Mouse (Mus musculus) spleen, adult 2 months (tissue): ENCODE results near the gene Gpr65. TPM values are rescaled to one million over a fixed set of nuclear protein-coding genes. Genes with fewer than 3 reads are reported as not detected.

ENCODE experiments used
- DNase-seq, 2 experiments: peaks; one replicate each; pipeline versions ENCODE4 v3.0.0 to v3.0.0-alpha.2; 2012 to 2021; ENCODE audit warnings: low spot score in 2 of 2, low read depth in 1 of 2
- H3K27ac ChIP-seq: fragments of 200-500 bp; 2 replicates; pipeline ENCODE4 v1.5.1; 2012; ENCODE audit warnings: low read length, inconsistent platforms; ENCODE audit not compliant: insufficient read depth
- H3K27me3 ChIP-seq: fragments of 200-500 bp; 2 replicates; pipeline ENCODE4 v1.6.1; 2012; ENCODE audit warnings: mild to moderate bottlenecking, moderate library complexity, low read length, inconsistent platforms; ENCODE audit not compliant: control insufficient read depth, insufficient read depth
- H3K36me3 ChIP-seq: fragments of 200-500 bp; 2 replicates; pipeline ENCODE4 v1.6.1; 2012; ENCODE audit warnings: mild to moderate bottlenecking, low read length, inconsistent platforms; ENCODE audit not compliant: control insufficient read depth, insufficient read depth
- H3K4me1 ChIP-seq: fragments of 200-500 bp; 2 replicates; pipeline ENCODE4 v1.6.1; 2011; ENCODE audit warnings: inconsistent platforms; ENCODE audit not compliant: control insufficient read depth, insufficient read depth, insufficient read length
- H3K4me3 ChIP-seq: fragments of 200-500 bp; 2 replicates; pipeline ENCODE4 v1.5.1; 2011; ENCODE audit warnings: mild to moderate bottlenecking, inconsistent platforms; ENCODE audit not compliant: insufficient read depth, insufficient read length; ENCODE audit errors: extremely low read depth
- CTCF ChIP-seq: fragments of 200-500 bp; IDR thresholded peaks from 2 replicates; pipeline ENCODE4 v1.5.1; 2011; ENCODE audit warnings: mild to moderate bottlenecking, inconsistent platforms; ENCODE audit not compliant: insufficient read depth, insufficient read length, insufficient replicate concordance; ENCODE audit errors: extremely low read depth
- POLR2A ChIP-seq: fragments of 200-500 bp; IDR thresholded peaks from 2 replicates; pipeline ENCODE4 v1.6.1; 2011; ENCODE audit warnings: low read depth, low read length, inconsistent platforms
- WGBS: fragments of 180-500 bp; shearing (Covaris S2); methylation state at CpG from one replicate; pipeline ENCODE4 v1.1.7; 2018; 5-methylcytosine and 5-hydroxymethylcytosine counted together
- polyA plus RNA-seq: library from polyadenylated mRNA; depleted of rRNA; stranded (reverse); fragments of >200 nt; gene quantifications from 2 replicates; pipeline ENCODE4 v1.2.3, GENCODE M21; 2012

Gpr65 gene
- polyA plus RNA-seq, 1 experiment: 9.2 TPM

DNA sequence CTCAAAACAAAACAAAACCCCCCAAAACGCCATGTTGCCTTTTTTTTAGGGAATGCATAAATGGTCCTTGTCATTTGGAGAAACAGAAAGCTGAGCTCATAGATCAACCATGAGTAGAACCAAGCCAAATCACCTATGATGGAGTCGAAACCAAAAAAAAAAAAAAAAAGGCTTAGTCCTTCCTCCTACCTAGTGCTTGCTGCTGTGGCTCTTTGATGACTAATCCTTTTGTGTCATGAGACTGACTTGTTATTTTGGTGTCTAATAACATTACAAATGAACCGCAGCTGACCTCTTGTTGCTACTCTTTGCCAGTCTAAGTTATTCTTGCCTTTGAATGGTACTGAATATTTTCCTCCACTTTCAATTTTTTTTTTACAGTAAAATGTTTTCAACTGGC lies 18.8 kb upstream of the Gpr65 start:
- 63% methylated on average over 3 of the region's 3 CpGs for WGBS

DNA sequence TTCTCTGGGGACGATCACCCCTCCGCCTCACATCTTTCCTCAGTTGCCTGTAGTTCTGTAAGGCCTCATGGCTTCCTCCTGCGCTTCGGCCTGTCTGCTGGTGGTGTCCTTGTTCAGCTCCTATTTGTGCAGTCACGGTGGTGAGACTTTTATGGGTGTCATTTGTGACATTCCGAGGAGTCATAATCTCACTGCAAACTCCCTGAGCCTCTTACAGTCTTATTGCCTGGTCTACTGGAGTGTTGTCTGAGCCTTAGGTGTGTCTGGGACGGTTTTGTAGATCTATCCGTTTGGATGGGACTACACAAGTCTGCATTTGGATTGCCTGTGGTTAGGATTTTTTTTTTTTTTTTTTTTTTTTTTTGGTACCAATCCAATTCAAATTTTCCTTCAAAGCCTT lies 18.1 kb upstream of the Gpr65 start:
- Histone ChIP-seq H3K27ac (no peak overlapping the region), H3K4me3 (no peak overlapping the region), H3K27me3 (no peaks in the 10 kb centered on the region), H3K4me1 (no peaks in the 10 kb centered on the region), H3K36me3 (no peaks in the 10 kb centered on the region)
- WGBS: 91% methylated on average over 8 of the region's 8 CpGs
- DNase-seq: no peak
- TF ChIP-seq CTCF: no peak
- TF ChIP-seq POLR2A: no peak

More for the DNA sequence above, 18.8 kb upstream of the Gpr65 start:
- no peak for DNase-seq
- Histone ChIP-seq H3K27ac (no peak overlapping the region), H3K36me3 (no peaks in the 10 kb centered on the region), H3K27me3 (no peaks in the 10 kb centered on the region), H3K4me3 (no peak overlapping the region), H3K4me1 (no peaks in the 10 kb centered on the region)
- TF ChIP-seq CTCF: no peak
- no peak for TF ChIP-seq POLR2A

DNA sequence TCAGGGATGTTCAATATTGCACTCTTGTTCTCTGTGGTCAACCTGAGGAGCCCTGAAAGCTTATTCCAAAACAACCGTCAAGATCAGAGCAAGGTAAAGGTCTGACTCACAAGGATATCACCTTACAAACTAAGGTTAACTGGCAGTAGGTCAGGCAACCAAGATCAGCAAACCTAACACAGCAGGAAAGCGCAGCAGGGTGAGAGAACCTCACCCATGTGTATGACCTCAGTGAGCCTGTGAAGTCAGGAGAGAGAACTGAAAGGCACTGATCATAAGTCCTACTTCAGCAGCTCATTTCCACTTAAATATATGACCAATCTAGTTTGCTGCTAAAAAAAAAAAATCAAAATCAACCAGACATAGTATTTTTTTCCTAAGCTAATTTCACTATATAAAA lies 16.0 kb upstream of the Gpr65 start:
- Histone ChIP-seq H3K27me3 (no peaks in the 10 kb centered on the region), H3K4me1 (no peaks in the 10 kb centered on the region), H3K27ac (no peak overlapping the region), H3K4me3 (no peak overlapping the region), H3K36me3 (no peaks in the 10 kb centered on the region; the same call in 1 of the 2 replicates)
- WGBS: 86% methylated on average over 2 of the region's 2 CpGs
- no peak for TF ChIP-seq CTCF
- TF ChIP-seq POLR2A: no peak
- DNase-seq: no peak

DNA sequence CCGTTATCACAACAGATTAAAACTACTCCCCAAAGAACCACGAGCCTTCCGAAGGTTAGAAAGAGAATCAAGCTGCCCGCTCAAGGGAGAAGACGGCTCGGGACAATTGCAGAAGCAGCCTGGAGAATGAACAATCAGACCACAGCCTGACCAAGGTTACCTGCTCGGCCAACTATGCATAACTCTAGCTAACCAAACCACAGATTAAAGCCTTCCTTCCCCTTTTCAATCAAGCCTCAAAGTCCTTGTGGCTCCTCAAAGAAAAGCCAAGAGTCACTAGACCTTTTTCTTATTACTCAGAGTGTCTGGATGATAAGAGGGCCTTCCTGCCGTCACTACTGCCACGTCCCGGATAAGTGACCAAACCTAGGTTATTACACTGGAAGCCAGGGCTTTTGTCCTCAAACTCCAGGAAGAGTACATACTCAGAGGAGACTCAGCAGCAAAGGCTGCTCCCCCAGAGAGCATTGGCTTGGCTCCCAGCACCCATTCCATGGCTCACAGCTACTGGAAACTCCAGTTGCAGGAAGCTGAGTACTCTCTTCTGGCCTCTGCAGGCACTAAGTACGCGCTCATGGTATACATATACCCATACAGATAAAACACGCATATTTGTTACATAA lies 13.0 kb upstream of the Gpr65 start:
- H3K4me1 ChIP-seq: peaks cover 2% of the 10 kb centered on the region; the same call in 1 of the 2 replicates
- H3K27ac ChIP-seq: no peak overlapping the region
- no peak overlapping the region for H3K4me3 ChIP-seq
- TF ChIP-seq POLR2A (no peak), CTCF (no peak)
- no peaks in the 10 kb centered on the region; the same call in 1 of the 2 replicates for H3K36me3 ChIP-seq
- no peak for DNase-seq
- WGBS: 39% methylated on average over 13 of the region's 13 CpGs
- H3K27me3 ChIP-seq: no peaks in the 10 kb centered on the region

DNA sequence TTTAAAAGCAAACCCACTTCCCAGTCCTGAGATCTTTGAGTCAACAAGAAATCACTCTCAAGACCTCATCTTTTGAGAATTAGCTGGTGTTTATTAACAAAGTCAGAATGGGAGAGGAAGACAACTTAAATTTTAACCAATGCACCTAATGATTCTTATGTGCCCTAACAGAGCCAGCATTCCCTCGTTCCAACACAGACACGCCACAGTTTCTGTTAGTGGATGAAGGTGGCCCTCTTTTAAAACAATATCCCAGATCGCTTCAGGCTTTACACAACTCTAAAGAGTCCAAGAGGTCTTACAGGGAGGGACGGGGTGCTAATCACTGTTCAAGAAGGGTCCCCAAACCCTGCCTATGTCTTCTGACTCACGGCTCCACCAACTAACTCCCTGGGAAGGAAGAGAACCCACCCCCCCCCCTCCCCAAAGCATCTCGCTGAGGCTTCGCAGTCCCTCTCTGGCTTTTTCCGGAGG lies 10.0 kb upstream of the Gpr65 start:
- 6% methylated on average over 8 of the region's 8 CpGs for WGBS
- no peak for TF ChIP-seq CTCF
- TF ChIP-seq POLR2A: no peak
- Histone ChIP-seq H3K27ac (no peak overlapping the region), H3K4me3 (peak overlapping the region; percentile 96), H3K36me3 (no peaks in the 10 kb centered on the region; the same call in 1 of the 2 replicates), H3K4me1 (peaks cover 2% of the 10 kb centered on the region; the same call in 1 of the 2 replicates), H3K27me3 (no peaks in the 10 kb centered on the region)
- DNase-seq: no peak

DNA sequence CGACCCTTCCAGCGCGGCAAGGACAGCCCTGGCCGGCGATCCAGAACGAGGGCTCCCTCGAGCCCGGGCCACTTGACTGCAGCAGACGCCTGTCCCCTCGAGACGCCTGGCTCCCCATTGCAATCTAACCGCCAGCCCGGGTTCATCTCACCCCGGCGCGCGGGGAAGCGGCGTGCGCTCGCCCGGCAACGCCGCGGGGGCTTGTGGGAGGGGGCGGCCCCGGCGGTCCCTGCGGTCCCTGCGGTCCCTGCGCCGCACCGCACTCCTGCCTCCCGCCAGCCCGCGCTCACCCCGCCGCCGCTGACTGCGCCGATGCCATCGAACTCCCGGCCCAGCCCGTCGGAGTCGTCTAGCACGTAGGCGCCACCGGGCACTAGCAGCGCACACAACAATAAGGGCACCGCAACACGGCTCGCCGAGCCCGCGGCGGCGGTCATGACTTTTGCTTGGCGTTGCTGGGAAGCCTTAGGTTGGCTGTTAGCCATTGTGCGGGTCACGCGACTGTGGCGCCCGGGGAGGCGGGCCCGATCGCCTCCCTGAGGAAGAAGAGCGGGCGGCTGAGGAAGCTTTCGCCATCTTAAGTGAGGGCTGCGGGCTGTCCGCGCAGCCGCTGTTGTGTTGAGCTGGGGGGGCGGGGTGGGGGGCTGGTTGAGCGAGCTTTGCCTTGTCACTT lies 9.5 kb upstream of the Gpr65 start, which contains the start of gene Galc:
Galc (minus strand) TSS at position 615 of the 673 bp plus-strand sequence.
- Histone ChIP-seq H3K27me3 (no peaks in the 10 kb centered on the region), H3K4me3 (peak within 1 kb of the TSS; percentile 96), H3K36me3 (no peaks in the 10 kb centered on the region; the same call in 1 of the 2 replicates), H3K27ac (peak within 1 kb of the TSS; percentile 88), H3K4me1 (peaks cover 2% of the 10 kb centered on the region; the same call in 1 of the 2 replicates)
- 1% methylated on average over 76 of the region's 76 CpGs for WGBS
- no peak for TF ChIP-seq POLR2A
- no peak for TF ChIP-seq CTCF
- peak in 1 of 2 experiments; percentile 76 for DNase-seq
